Mouse (Mus musculus): Measurements from ENCODE around the gene Rap1gap2. TPM values are rescaled to one million over a fixed set of nuclear protein-coding genes. Genes with fewer than 3 reads are reported as not detected.

Gene Rap1gap2
- polyA plus RNA-seq, 1 experiment from 2014 or later: 16.9 TPM

DNA sequence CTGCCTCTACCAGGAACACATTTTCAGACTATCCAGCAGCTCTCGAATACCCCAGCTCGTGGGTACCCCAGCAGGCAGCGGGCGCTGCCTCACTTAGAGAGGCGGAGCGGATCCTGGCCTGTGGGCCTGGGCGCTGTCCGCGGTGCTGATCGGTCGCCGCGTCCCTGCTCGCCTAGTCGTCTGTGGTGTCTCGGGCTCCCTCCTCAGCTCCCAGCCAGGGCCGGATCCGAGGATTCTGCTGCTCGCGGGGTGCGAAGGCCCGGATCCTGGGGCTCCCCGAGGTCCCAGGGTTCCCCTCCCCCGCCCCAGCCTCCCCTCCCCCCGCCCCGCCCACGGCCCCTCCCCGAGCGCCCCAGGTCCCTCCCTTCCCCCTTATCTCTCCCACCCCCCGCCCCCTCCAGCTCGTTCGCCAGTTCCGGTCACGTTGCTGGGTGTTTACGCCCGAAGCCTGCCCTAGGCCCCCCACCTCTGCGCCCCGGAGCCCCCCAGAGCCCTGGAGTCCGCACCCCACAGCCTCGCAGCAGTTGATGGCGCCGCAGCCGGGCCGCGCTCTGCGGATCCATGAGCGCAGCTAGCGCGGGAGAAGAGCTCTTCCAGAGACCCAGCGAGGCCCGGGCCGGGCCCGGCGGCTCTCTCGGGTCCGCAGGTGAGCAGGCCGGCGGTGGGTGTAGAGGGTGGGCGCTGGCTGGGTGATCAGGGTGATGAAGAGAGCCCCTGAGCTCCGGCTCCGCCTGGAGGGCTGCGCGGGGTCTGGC, 8.7 kb upstream of the Rap1gap2 start, which contains the start of gene Ccdc92b:
Gene Ccdc92b, plus strand, starts transcription at position 405 of the 755 bp plus-strand sequence.
- Histone ChIP-seq H3K9ac (peak within 1 kb of the TSS; percentile 84), H3K4me1 (replicated peaks) (peaks cover 11% of the 10 kb centered on the region), H3K4me3 (peak within 1 kb of the TSS; percentile 79), H3K27ac (replicated peaks) (0 out of 2 replicates have a peak within 1 kb of the TSS, but pooled peaks have one; percentile 68), H3K27me3 (peaks cover 6% of the 10 kb centered on the region; the same call in 1 of the 2 replicates), H3K9me3 (no peaks in the 10 kb centered on the region), H3K4me2 (peak within 1 kb of the TSS; percentile 77), H3K36me3 (no peaks in the 10 kb centered on the region)
- 0% methylated on average over 40 of the region's 63 CpGs for WGBS
- peak; percentile 82 for ATAC-seq (ENCODE audit: low FRiP score, low read depth)

- Histone ChIP-seq H3K27ac (replicated peaks) (no peak overlapping the region), H3K9me3 (no peaks in the 10 kb centered on the region), H3K36me3 (no peaks in the 10 kb centered on the region), H3K4me1 (replicated peaks) (peaks cover 13% of the 10 kb centered on the region), H3K4me3 (no peak overlapping the region), H3K4me2 (no peak overlapping the region), H3K9ac (no peak overlapping the region), H3K27me3 (peaks cover 40% of the 10 kb centered on the region)
- 54% methylated on average over 5 of the region's 5 CpGs for WGBS
- no peak for ATAC-seq (ENCODE audit: low FRiP score, low read depth)
Measured at GRCm38 (mm10) chr11:74615571-74615970, 4.9 kb upstream of the Rap1gap2 start.

- H3K9ac ChIP-seq: no peak overlapping the region
- H3K27ac ChIP-seq (replicated peaks): no peak overlapping the region
- H3K4me3 ChIP-seq: no peak overlapping the region
- H3K9me3 ChIP-seq: no peaks in the 10 kb centered on the region
- H3K4me2 ChIP-seq: no peak overlapping the region
- H3K36me3 ChIP-seq: no peaks in the 10 kb centered on the region
- H3K27me3 ChIP-seq: peaks cover 56% of the 10 kb centered on the region
- ATAC-seq (ENCODE audit: low FRiP score, low read depth): no peak
- H3K4me1 ChIP-seq (replicated peaks): peaks cover 9% of the 10 kb centered on the region
- WGBS: 68% methylated on average over 4 of the region's 4 CpGs
Measured at GRCm38 (mm10) chr11:74613428-74613827, 2.7 kb upstream of the Rap1gap2 start.

GRCm38 (mm10) chr11:74611437-74611836, 722 bp upstream of the Rap1gap2 start:
- H3K27me3 ChIP-seq: peaks cover 56% of the 10 kb centered on the region
- no peaks in the 10 kb centered on the region for H3K9me3 ChIP-seq
- H3K36me3 ChIP-seq: no peaks in the 10 kb centered on the region
- peak overlapping the region; percentile 96 for H3K4me2 ChIP-seq
- no peak overlapping the region for H3K27ac ChIP-seq (replicated peaks)
- 19% methylated on average over 7 of the region's 7 CpGs for WGBS
- H3K9ac ChIP-seq: no peak overlapping the region
- H3K4me3 ChIP-seq: peak overlapping the region; percentile 43; the same call in 1 of the 2 replicates
- H3K4me1 ChIP-seq (replicated peaks): peaks cover 9% of the 10 kb centered on the region
- ATAC-seq (ENCODE audit: low FRiP score, low read depth): no peak

- Histone ChIP-seq H3K36me3 (no peaks in the 10 kb centered on the region), H3K4me1 (replicated peaks) (peaks cover 9% of the 10 kb centered on the region), H3K27ac (replicated peaks) (no peak overlapping the region), H3K4me3 (peak overlapping the region; percentile 43), H3K4me2 (peak overlapping the region; percentile 96), H3K9me3 (no peaks in the 10 kb centered on the region), H3K27me3 (peaks cover 56% of the 10 kb centered on the region), H3K9ac (no peak overlapping the region)
- no peak for ATAC-seq (ENCODE audit: low FRiP score, low read depth)
- 33% methylated on average over 5 of the region's 5 CpGs for WGBS
Measured at GRCm38 (mm10) chr11:74610068-74610467, 647 bp downstream of the Rap1gap2 start.

- no peak for ATAC-seq (ENCODE audit: low FRiP score, low read depth)
- H3K9ac ChIP-seq: no peak overlapping the region
- H3K27ac ChIP-seq (replicated peaks): no peak overlapping the region
- no peaks in the 10 kb centered on the region for H3K27me3 ChIP-seq
- H3K4me1 ChIP-seq (replicated peaks): no peaks in the 10 kb centered on the region
- 81% methylated on average over 1 of the region's 1 CpGs for WGBS
- no peak overlapping the region for H3K4me2 ChIP-seq
- no peaks in the 10 kb centered on the region for H3K36me3 ChIP-seq
- H3K9me3 ChIP-seq: no peaks in the 10 kb centered on the region
- no peak overlapping the region for H3K4me3 ChIP-seq
Measured at GRCm38 (mm10) chr11:74602286-74602685, 8.4 kb downstream of the Rap1gap2 start.

DNA sequence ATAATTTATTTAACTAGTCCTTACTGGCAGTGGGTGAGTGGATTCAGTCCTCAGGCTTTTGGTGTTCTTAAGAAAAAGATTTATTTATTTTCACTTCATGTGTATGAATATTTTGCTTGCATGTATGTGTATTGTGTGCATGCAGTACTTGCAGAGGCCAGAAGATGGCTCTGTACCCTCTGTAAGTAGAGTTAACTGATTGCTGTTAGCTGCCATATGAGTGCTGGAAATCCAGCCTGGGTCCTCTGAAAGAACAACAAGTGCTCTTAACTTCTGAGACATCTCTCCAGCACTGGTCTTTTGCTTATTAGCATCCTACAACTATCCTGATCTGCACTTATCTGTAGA, 12.8 kb downstream of the Rap1gap2 start:
- H3K9me3 ChIP-seq: no peaks in the 10 kb centered on the region

DNA sequence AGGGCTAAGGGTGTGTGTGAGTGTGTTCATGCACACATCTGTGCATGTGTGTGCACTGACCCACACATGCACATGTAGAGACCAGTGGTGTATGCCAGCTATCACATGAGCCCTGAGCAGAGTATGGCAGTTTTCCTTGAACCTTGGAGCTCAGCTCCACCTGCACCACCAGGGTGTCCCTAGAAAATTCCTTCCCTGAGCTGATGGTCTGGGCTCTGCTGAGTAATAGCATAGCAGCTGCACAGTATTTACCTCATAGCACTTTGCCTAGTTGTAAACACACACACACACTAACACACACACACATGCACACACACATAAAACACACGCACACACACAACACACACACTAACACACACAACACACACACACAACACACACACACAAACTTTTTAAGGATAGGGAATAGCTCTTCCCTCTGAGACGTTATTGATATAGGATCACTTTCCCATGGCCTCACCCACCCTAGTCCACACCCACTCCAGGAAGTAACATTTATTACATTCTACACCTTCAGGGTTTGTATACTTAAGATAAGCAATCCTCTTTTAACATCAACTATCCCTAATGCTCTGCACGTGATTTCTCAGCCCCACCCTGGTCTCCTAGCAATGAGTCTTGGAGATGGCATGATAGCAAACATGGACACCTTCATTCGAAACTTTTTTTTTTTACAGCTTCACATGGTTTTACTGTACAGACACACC, 13.3 kb downstream of the Rap1gap2 start:
- Histone ChIP-seq H3K4me3 (no peak overlapping the region), H3K27ac (replicated peaks) (no peak overlapping the region), H3K4me1 (replicated peaks) (no peaks in the 10 kb centered on the region), H3K4me2 (no peak overlapping the region), H3K27me3 (no peaks in the 10 kb centered on the region), H3K9me3 (no peaks in the 10 kb centered on the region), H3K36me3 (no peaks in the 10 kb centered on the region), H3K9ac (no peak overlapping the region)
- no peak for ATAC-seq (ENCODE audit: low FRiP score, low read depth)
- 75% methylated on average over 4 of the region's 4 CpGs for WGBS

More for the DNA sequence above, 12.8 kb downstream of the Rap1gap2 start:
- no peaks in the 10 kb centered on the region for H3K36me3 ChIP-seq
- H3K27me3 ChIP-seq: no peaks in the 10 kb centered on the region
- H3K9ac ChIP-seq: no peak overlapping the region
- H3K4me1 ChIP-seq (replicated peaks): no peaks in the 10 kb centered on the region
- no peak overlapping the region for H3K4me2 ChIP-seq
- no peak overlapping the region for H3K4me3 ChIP-seq
- ATAC-seq (ENCODE audit: low FRiP score, low read depth): no peak
- H3K27ac ChIP-seq (replicated peaks): no peak overlapping the region

GRCm38 (mm10) chr11:74592246-74592645, 18.5 kb downstream of the Rap1gap2 start:
- no peak overlapping the region for H3K4me3 ChIP-seq
- peaks cover 6% of the 10 kb centered on the region; the same call in 1 of the 2 replicates for H3K27me3 ChIP-seq
- H3K36me3 ChIP-seq: no peaks in the 10 kb centered on the region
- H3K4me1 ChIP-seq (replicated peaks): peaks cover 28% of the 10 kb centered on the region
- no peak for ATAC-seq (ENCODE audit: low FRiP score, low read depth)
- WGBS: 85% methylated on average over 3 of the region's 3 CpGs
- no peak overlapping the region for H3K4me2 ChIP-seq
- H3K9ac ChIP-seq: no peak overlapping the region
- H3K9me3 ChIP-seq: no peaks in the 10 kb centered on the region
- no peak overlapping the region for H3K27ac ChIP-seq (replicated peaks)

- Histone ChIP-seq H3K9me3 (no peaks in the 10 kb centered on the region), H3K27ac (replicated peaks) (peak overlapping the region; percentile 88), H3K4me2 (peak overlapping the region; percentile 66), H3K9ac (peak overlapping the region; percentile 61), H3K36me3 (no peaks in the 10 kb centered on the region), H3K4me1 (replicated peaks) (peaks cover 41% of the 10 kb centered on the region), H3K27me3 (peaks cover 6% of the 10 kb centered on the region; the same call in 1 of the 2 replicates), H3K4me3 (peak overlapping the region; percentile 57)
- no peak for ATAC-seq (ENCODE audit: low FRiP score, low read depth)
- 21% methylated on average over 13 of the region's 13 CpGs for WGBS
Measured at GRCm38 (mm10) chr11:74590691-74591090, 20.0 kb downstream of the Rap1gap2 start.

- peaks cover 41% of the 10 kb centered on the region for H3K4me1 ChIP-seq (replicated peaks)
- no peaks in the 10 kb centered on the region for H3K9me3 ChIP-seq
- 1% methylated on average over 25 of the region's 25 CpGs for WGBS
- H3K36me3 ChIP-seq: no peaks in the 10 kb centered on the region
- peak overlapping the region; percentile 66 for H3K4me2 ChIP-seq
- peak overlapping the region; percentile 61 for H3K9ac ChIP-seq
- peaks cover 6% of the 10 kb centered on the region; the same call in 1 of the 2 replicates for H3K27me3 ChIP-seq
- no peak; the same call in 1 of the 2 replicates for ATAC-seq (ENCODE audit: low FRiP score, low read depth)
- peak overlapping the region; percentile 88 for H3K27ac ChIP-seq (replicated peaks)
- H3K4me3 ChIP-seq: peak overlapping the region; percentile 57
Measured at GRCm38 (mm10) chr11:74590239-74590596, 20.5 kb downstream of the Rap1gap2 start.
